Comparison of ENCODE assay signal across 11 mouse cellular contexts in genomic region chr3:65124975-65125374, GRCm38 (mm10). TPM values are rescaled to one million over a fixed set of nuclear protein-coding genes. Genes with fewer than 3 reads are reported as not detected.
A peak's percentile ranks its signal among the peaks of the same experiment; 100 is the strongest.
DNase-seq lines count a peak whose midpoint lies in the region; ATAC-seq lines count a peak whose summit lies in the region.
"Had no signal": no experiment of that assay in that cellular context is flagged by ENCODE, and none has a peak within 500 bp of the region (broad histone marks: within the 10 kb centered on the region; RNA-seq: fewer than 3 reads in every experiment).

No protein-coding gene starts in this region.

- no peak overlapping the region for H3K9ac ChIP-seq in midbrain, embryonic 14.5 days (replicated peaks; ENCODE audit: low read length)
- no peak overlapping the region for H3K9ac ChIP-seq in midbrain, embryonic 15.5 days

- no peaks in the 10 kb centered on the region for H3K4me1 ChIP-seq in midbrain, embryonic 14.5 days (ENCODE audit: control insufficient read depth, insufficient read depth, low read length)
- no peaks in the 10 kb centered on the region for H3K4me1 ChIP-seq in midbrain, embryonic 15.5 days

- no peaks in the 10 kb centered on the region for H3K27me3 ChIP-seq in midbrain, embryonic 14.5 days (ENCODE audit: control insufficient read depth, insufficient read depth, low read length)
- no peaks in the 10 kb centered on the region for H3K27me3 ChIP-seq in midbrain, embryonic 15.5 days (replicated peaks)

- H3K27ac ChIP-seq in midbrain, embryonic 14.5 days (replicated peaks; ENCODE audit: low read depth, low read length): no peak overlapping the region
- no peak overlapping the region for H3K27ac ChIP-seq in midbrain, embryonic 15.5 days
- H3K27ac ChIP-seq: macrophage had no signal

- peak; percentile 4 for DNase-seq in adrenal gland, postnatal 10 days
- no peak for DNase-seq in adrenal gland, postnatal 36 days
- peak; percentile 32 for DNase-seq in midbrain, embryonic 14.5 days
- DNase-seq in layer of hippocampus, adult 9-10 months (ENCODE audit: low spot score): peak; percentile 67
- no peak for DNase-seq in yolk sac, embryonic 10.5 days (ENCODE audit: low spot score)
- no peak for DNase-seq in kidney, postnatal 10 days
- DNase-seq in T-cell, adult 2 months (ENCODE audit: low spot score): no peak
- DNase-seq: thymus, postnatal 36 days had no signal

- no peak for ATAC-seq in midbrain, embryonic 14.5 days (ENCODE audit: low FRiP score, low TSS enrichment)
- ATAC-seq in midbrain, embryonic 15.5 days (replicated peaks): no peak

- no peaks in the 10 kb centered on the region for H3K9me3 ChIP-seq in midbrain, embryonic 14.5 days (ENCODE audit: control insufficient read depth, low read length)
- no peaks in the 10 kb centered on the region for H3K9me3 ChIP-seq in midbrain, embryonic 15.5 days

- 71% methylated on average over 3 of the region's 3 CpGs for WGBS in midbrain, embryonic 14.5 days
- WGBS in midbrain, embryonic 15.5 days: 75% methylated on average over 3 of the region's 3 CpGs

- no peaks in the 10 kb centered on the region for H3K36me3 ChIP-seq in midbrain, embryonic 14.5 days (ENCODE audit: control insufficient read depth, insufficient read depth, low read length)
- H3K36me3 ChIP-seq in midbrain, embryonic 15.5 days (replicated peaks): no peaks in the 10 kb centered on the region

- no peak overlapping the region for H3K4me3 ChIP-seq in midbrain, embryonic 14.5 days (replicated peaks; ENCODE audit: low read depth, low read length)
- no peak overlapping the region for H3K4me3 ChIP-seq in midbrain, embryonic 15.5 days
- H3K4me3 ChIP-seq: erythroblast, embryonic 14.5 days had no signal

- no peak overlapping the region for H3K4me2 ChIP-seq in midbrain, embryonic 14.5 days (ENCODE audit: low read length)
- H3K4me2 ChIP-seq in midbrain, embryonic 15.5 days: no peak overlapping the region

RNA-seq across cellular contexts. Expression of gene Kcnab1, which starts 15.8 kb away (rescaled TPM):
- 1 to 10 TPM; 2.5 to 2.8 TPM for total RNA-seq in adrenal gland, postnatal 10 days (2021)
- 1 to 10 TPM in 1 of 2 experiments, under 1 TPM in 1; 0.82 to 1.1 TPM for total RNA-seq in adrenal gland, postnatal 36 days (2021)
- polyA plus RNA-seq in midbrain, embryonic 14.5 days (2014; fragmentation: Nextera tagmentation; extraction: Ambion mirVana): 6.2 and 6.4 TPM in 2 replicates
- 5.7 and 6.1 TPM in 2 replicates for polyA plus RNA-seq in midbrain, embryonic 15.5 days (2015; fragmentation: Nextera tagmentation; extraction: Ambion mirVana)
- polyA plus RNA-seq: erythroblast, embryonic 14.5 days had no signal

Comparison
In these comparisons a context has a peak if more than half of its experiments do, and no peak if none do; other contexts are left out.
1. DNase-seq: peak in adrenal gland, postnatal 10 days (single experiment), midbrain, embryonic 14.5 days (single experiment) and layer of hippocampus, adult 9-10 months (single experiment); none in adrenal gland, postnatal 36 days (0 of 2), yolk sac, embryonic 10.5 days (single experiment), kidney, postnatal 10 days (single experiment) and T-cell, adult 2 months (single experiment).